Mouse (Mus musculus) lung, postnatal 0 days (tissue): ENCODE data around the gene Dcaf5.

Experiments
- CTCF ChIP-seq: IDR thresholded peaks from 2 replicates; pipeline ENCODE4 v1.5.1; 2016; ENCODE audit warnings: antibody characterized with exemption, mild to moderate bottlenecking
- EP300 ChIP-seq: IDR thresholded peaks from 2 replicates; pipeline ENCODE4 v1.6.1; 2016; ENCODE audit warnings: antibody characterized with exemption, mild to moderate bottlenecking, control low read depth

- TF ChIP-seq CTCF (no peak), EP300 (no peak)
These were observed 150.5 kb downstream of the Dcaf5 start for GRCm38 (mm10) chr12:80285890-80286289.
